Mouse (Mus musculus): ENCODE measurements at regions not wholly inside any gene's neighbourhood (a gene's known extent, or its start where the extent isn't known, plus 50 kb on each side); places are given as distances from the start of the nearest gene placed in this dataset.

DNA sequence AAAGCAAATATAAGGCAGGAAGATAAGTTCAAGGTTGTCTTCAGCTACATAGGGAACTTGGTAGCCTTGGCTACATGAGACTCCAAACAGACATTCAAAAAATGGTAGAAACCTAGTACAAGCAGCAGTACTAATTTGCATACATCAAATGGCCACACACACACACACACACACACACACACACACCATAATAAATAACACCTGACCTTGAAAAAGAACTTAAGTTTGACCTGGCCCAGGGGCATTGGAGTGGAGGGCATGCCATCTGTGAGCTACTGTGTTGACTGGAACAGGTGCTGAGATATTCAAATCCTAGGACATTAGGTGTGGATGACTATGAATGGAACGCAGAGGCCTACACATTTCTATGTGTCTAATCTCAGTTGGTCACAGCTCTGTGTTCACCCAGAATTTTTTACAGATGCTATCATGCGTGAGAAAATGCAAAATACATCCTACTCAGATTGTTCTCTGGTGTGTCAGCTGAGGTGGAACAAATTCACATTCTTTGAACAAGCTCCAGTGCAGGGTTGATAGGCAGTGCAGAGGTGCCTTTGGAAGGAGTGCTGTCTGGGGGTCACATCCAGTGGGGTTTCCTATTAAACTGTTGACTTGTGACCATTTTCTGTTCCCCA is 240.4 kb upstream of the Eef2kmt start:
- H3K4me1 ChIP-seq (replicated peaks; ENCODE audit: control insufficient read depth in 2 of 2, insufficient read depth in 2 of 2, low read length in 1 of 2), result no peaks in the 10 kb centered on the region
- no peaks in the 10 kb centered on the region for H3K36me3 ChIP-seq (replicated peaks; ENCODE audit: control insufficient read depth, insufficient read depth, low read depth)
- no peaks in the 10 kb centered on the region for H3K27me3 ChIP-seq (ENCODE audit: control insufficient read depth, insufficient read depth, low read length)
- DNase-seq (ENCODE audit: low read depth in 3 of 3, low spot score in 3 of 3) (no peak), ATAC-seq (ENCODE audit: insufficient read depth) (no peak)
- 54% methylated on average over 2 of the region's 2 CpGs for WGBS (ENCODE audit: insufficient replicate concordance)
- TF ChIP-seq EP300 (IDR thresholded peaks at IDR 0.05; ENCODE audit: low read depth) (no peak), CTCF (IDR thresholded peaks at IDR 0.05; ENCODE audit: low read depth) (no peak)
- H3K27ac ChIP-seq, result no peak overlapping the region
- no peak overlapping the region for H3K9ac ChIP-seq (replicated peaks)
- H3K9me3 ChIP-seq (ENCODE audit: control insufficient read depth, low read length), result no peaks in the 10 kb centered on the region
- H3K4me3 ChIP-seq (ENCODE audit: insufficient read depth in 1 of 2, low read depth in 2 of 2, low read length in 2 of 2), result no peak overlapping the region
- no peak overlapping the region for H3K4me2 ChIP-seq (ENCODE audit: low read depth)

GRCm38 (mm10) chr16:5493352-5493751 is 237.6 kb upstream of the Eef2kmt start:
- H3K27ac ChIP-seq, result no peak overlapping the region

DNA sequence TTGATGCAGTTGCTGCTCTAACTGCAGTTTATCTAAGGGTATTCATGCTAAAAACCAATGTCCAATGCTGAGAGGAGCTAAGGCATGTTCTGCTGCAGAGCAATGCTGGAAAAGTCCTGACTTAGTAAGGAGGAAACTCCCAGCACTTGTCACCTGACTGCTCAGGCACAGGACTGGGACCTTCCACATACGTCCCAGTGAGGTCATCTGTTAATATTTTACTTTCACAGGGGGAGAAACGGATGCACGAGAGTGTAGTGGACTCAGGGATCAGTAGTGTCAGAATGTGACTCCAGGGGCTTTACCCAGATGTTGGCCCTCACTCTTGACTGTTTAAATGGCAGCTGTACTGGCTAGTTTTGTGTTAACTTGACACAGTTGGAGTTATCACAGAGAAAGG is 231.5 kb upstream of the Eef2kmt start:
- no peaks in the 10 kb centered on the region for H3K4me1 ChIP-seq (replicated peaks; ENCODE audit: control insufficient read depth in 2 of 2, insufficient read depth in 2 of 2, low read length in 1 of 2)
- no peak for ATAC-seq (ENCODE audit: insufficient read depth)

More at GRCm38 (mm10) chr16:5493352-5493751, 237.6 kb upstream of the Eef2kmt start:
- ATAC-seq (ENCODE audit: insufficient read depth) (no peak), DNase-seq (ENCODE audit: low read depth in 3 of 3, low spot score in 3 of 3) (no peak)
- no peaks in the 10 kb centered on the region for H3K9me3 ChIP-seq (ENCODE audit: control insufficient read depth, low read length)
- no peaks in the 10 kb centered on the region for H3K36me3 ChIP-seq (replicated peaks; ENCODE audit: control insufficient read depth, insufficient read depth, low read depth)
- H3K4me1 ChIP-seq (replicated peaks; ENCODE audit: control insufficient read depth in 2 of 2, insufficient read depth in 2 of 2, low read length in 1 of 2), result no peaks in the 10 kb centered on the region
- H3K9ac ChIP-seq (replicated peaks), result no peak overlapping the region
- no peak overlapping the region for H3K4me2 ChIP-seq (ENCODE audit: low read depth)
- WGBS (ENCODE audit: insufficient replicate concordance), result 22% methylated on average over 6 of the region's 6 CpGs
- H3K27me3 ChIP-seq (ENCODE audit: control insufficient read depth, insufficient read depth, low read length), result no peaks in the 10 kb centered on the region
- TF ChIP-seq CTCF (IDR thresholded peaks at IDR 0.05; ENCODE audit: low read depth), result no peak
- TF ChIP-seq EP300 (IDR thresholded peaks at IDR 0.05; ENCODE audit: low read depth), result no peak
- no peak overlapping the region for H3K4me3 ChIP-seq (ENCODE audit: insufficient read depth in 1 of 2, low read depth in 2 of 2, low read length in 2 of 2)

GRCm38 (mm10) chr16:5483337-5483736 is 227.6 kb upstream of the Eef2kmt start:
- no peaks in the 10 kb centered on the region for H3K9me3 ChIP-seq (ENCODE audit: control insufficient read depth, low read length)
- DNase-seq (ENCODE audit: low read depth in 3 of 3, low spot score in 3 of 3) (no peak), ATAC-seq (ENCODE audit: insufficient read depth) (no peak)
- H3K4me1 ChIP-seq (replicated peaks; ENCODE audit: control insufficient read depth in 2 of 2, insufficient read depth in 2 of 2, low read length in 1 of 2), result 0 out of 4 replicates have a peak, but pooled peaks cover 0 to 2% of the 10 kb centered on the region in 2 experiments
- H3K27me3 ChIP-seq (ENCODE audit: control insufficient read depth, insufficient read depth, low read length), result no peaks in the 10 kb centered on the region
- H3K9ac ChIP-seq (replicated peaks), result no peak overlapping the region
- H3K27ac ChIP-seq, result no peak overlapping the region
- no peak overlapping the region for H3K4me2 ChIP-seq (ENCODE audit: low read depth)
- H3K4me3 ChIP-seq (ENCODE audit: insufficient read depth in 1 of 2, low read depth in 2 of 2, low read length in 2 of 2), result no peak overlapping the region
- 23% methylated on average over 6 of the region's 6 CpGs for WGBS (ENCODE audit: insufficient replicate concordance)
- TF ChIP-seq CTCF (IDR thresholded peaks at IDR 0.05; ENCODE audit: low read depth) (no peak), EP300 (IDR thresholded peaks at IDR 0.05; ENCODE audit: low read depth) (no peak)
- no peaks in the 10 kb centered on the region for H3K36me3 ChIP-seq (replicated peaks; ENCODE audit: control insufficient read depth, insufficient read depth, low read depth)

More for the DNA sequence above, 231.5 kb upstream of the Eef2kmt start:
- H3K9ac ChIP-seq (replicated peaks), result no peak overlapping the region
- H3K4me3 ChIP-seq (ENCODE audit: insufficient read depth in 1 of 2, low read depth in 2 of 2, low read length in 2 of 2), result no peak overlapping the region
- H3K36me3 ChIP-seq (replicated peaks; ENCODE audit: control insufficient read depth, insufficient read depth, low read depth), result no peaks in the 10 kb centered on the region
- DNase-seq (ENCODE audit: low read depth in 3 of 3, low spot score in 3 of 3), result no peak
- WGBS (ENCODE audit: insufficient replicate concordance), result 28% methylated on average over 3 of the region's 3 CpGs
- no peak for TF ChIP-seq CTCF (IDR thresholded peaks at IDR 0.05; ENCODE audit: low read depth)
- no peak for TF ChIP-seq EP300 (IDR thresholded peaks at IDR 0.05; ENCODE audit: low read depth)
- no peaks in the 10 kb centered on the region for H3K27me3 ChIP-seq (ENCODE audit: control insufficient read depth, insufficient read depth, low read length)
- H3K4me2 ChIP-seq (ENCODE audit: low read depth), result no peak overlapping the region
- H3K9me3 ChIP-seq (ENCODE audit: control insufficient read depth, low read length), result no peaks in the 10 kb centered on the region
- no peak overlapping the region for H3K27ac ChIP-seq

GRCm38 (mm10) chr16:5480148-5480547 is 224.4 kb upstream of the Eef2kmt start:
- Histone ChIP-seq H3K4me3 (ENCODE audit: insufficient read depth in 1 of 2, low read depth in 2 of 2, low read length in 2 of 2) (no peak overlapping the region), H3K27me3 (ENCODE audit: control insufficient read depth, insufficient read depth, low read length) (no peaks in the 10 kb centered on the region), H3K9me3 (ENCODE audit: control insufficient read depth, low read length) (no peaks in the 10 kb centered on the region), H3K36me3 (replicated peaks; ENCODE audit: control insufficient read depth, insufficient read depth, low read depth) (no peaks in the 10 kb centered on the region), H3K27ac (no peak overlapping the region), H3K4me2 (ENCODE audit: low read depth) (no peak overlapping the region), H3K9ac (replicated peaks) (no peak overlapping the region), H3K4me1 (replicated peaks; ENCODE audit: control insufficient read depth in 2 of 2, insufficient read depth in 2 of 2, low read length in 1 of 2) (0 out of 4 replicates have a peak, but pooled peaks cover 0 to 2% of the 10 kb centered on the region in 2 experiments)
- TF ChIP-seq CTCF (IDR thresholded peaks at IDR 0.05; ENCODE audit: low read depth) (no peak), EP300 (IDR thresholded peaks at IDR 0.05; ENCODE audit: low read depth) (no peak)
- 44% methylated on average over 1 of the region's 1 CpGs for WGBS (ENCODE audit: insufficient replicate concordance)
- ATAC-seq (ENCODE audit: insufficient read depth), result no peak
- no peak for DNase-seq (ENCODE audit: low read depth in 3 of 3, low spot score in 3 of 3)

Measured in liver, embryonic 14.5 days (tissue).